16 mouse cellular contexts compared by ENCODE assay signal in the genomic region with DNA sequence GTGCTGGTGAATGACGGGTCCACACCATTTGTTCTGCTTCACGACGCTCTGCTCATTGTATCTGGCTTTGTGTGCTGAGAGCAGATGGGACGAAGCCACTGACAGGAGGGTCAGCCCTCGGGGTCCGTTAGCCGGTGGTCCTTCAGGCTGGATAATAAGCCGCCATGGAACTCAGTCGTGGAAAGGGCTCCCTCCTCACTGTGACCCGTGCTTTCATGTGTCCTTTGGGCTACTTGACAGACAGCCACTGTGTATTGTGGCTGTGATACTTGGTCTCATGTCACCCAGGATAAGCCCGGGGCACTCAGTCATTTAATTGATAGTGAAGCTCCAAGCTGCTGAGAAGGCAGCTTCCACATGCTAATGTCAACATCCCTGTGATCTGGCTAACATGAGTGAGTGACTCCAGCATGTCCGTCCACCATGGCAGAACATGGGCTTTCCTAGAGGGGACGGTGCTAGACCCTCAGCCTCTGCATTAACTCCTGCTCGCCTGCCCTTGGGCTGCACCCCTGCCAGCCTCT. TPM values are rescaled to one million over a fixed set of nuclear protein-coding genes. Genes with fewer than 3 reads are reported as not detected.
A peak's percentile ranks its signal among the peaks of the same experiment; 100 is the strongest.
DNase-seq lines count a peak whose midpoint lies in the region; ATAC-seq and TF ChIP-seq lines count a peak whose summit lies in the region.
"Had no signal": no experiment of that assay in that cellular context is flagged by ENCODE, and none has a peak within 500 bp of the region (broad histone marks: within the 10 kb centered on the region; RNA-seq: fewer than 3 reads in every experiment).

No protein-coding gene starts in this region.

- H3K4me3 ChIP-seq in forebrain, embryonic 10.5 days = no peak overlapping the region
- no peak overlapping the region for H3K4me3 ChIP-seq in forebrain, postnatal 0 days (ENCODE audit: low read depth, low read length)
- no peak overlapping the region for H3K4me3 ChIP-seq in forebrain, embryonic 13.5 days
- H3K4me3 ChIP-seq in midbrain, embryonic 11.5 days (ENCODE audit: low read depth, low read length) = no peak overlapping the region
- H3K4me3 ChIP-seq in neural tube, embryonic 15.5 days (replicated peaks) = no peak overlapping the region
- H3K4me3 ChIP-seq: kidney, embryonic 15.5 days; limb, embryonic 15.5 days; lung, embryonic 15.5 days had no signal

- DNase-seq in forebrain, embryonic 10.5 days (ENCODE audit: extremely low spot score, low spot score) = peak; percentile 24
- DNase-seq in forebrain, postnatal 0 days = no peak
- peak; percentile 91 for DNase-seq in midbrain, embryonic 11.5 days (ENCODE audit: low spot score, missing footprints)
- DNase-seq in adrenal gland, postnatal 25 days = no peak
- DNase-seq in ovary, postnatal 36 days (ENCODE audit: low spot score) = no peak
- no peak for DNase-seq in lung, adult 18-20 months
- DNase-seq: cerebellum, adult 2 months; heart, postnatal 4 days had no signal

- WGBS in forebrain, embryonic 10.5 days = 46% methylated on average over 14 of the region's 14 CpGs
- WGBS in forebrain, postnatal 0 days = 29% methylated on average over 14 of the region's 14 CpGs
- 26% methylated on average over 14 of the region's 14 CpGs for WGBS in forebrain, embryonic 13.5 days
- WGBS in midbrain, embryonic 11.5 days = 35% methylated on average over 14 of the region's 14 CpGs
- WGBS in neural tube, embryonic 15.5 days = 18% methylated on average over 14 of the region's 14 CpGs

- peaks cover 73% of the 10 kb centered on the region for H3K27me3 ChIP-seq in forebrain, embryonic 10.5 days (ENCODE audit: poor library complexity, severe bottlenecking)
- no peaks in the 10 kb centered on the region; the same call in 1 of the 2 replicates for H3K27me3 ChIP-seq in forebrain, postnatal 0 days (ENCODE audit: insufficient read depth, low read length)
- H3K27me3 ChIP-seq in forebrain, embryonic 13.5 days = peaks cover 8% of the 10 kb centered on the region; the same call in 1 of the 2 replicates
- H3K27me3 ChIP-seq in midbrain, embryonic 11.5 days (ENCODE audit: control insufficient read depth, insufficient read depth, low read length) = no peaks in the 10 kb centered on the region
- peaks cover 43% of the 10 kb centered on the region for H3K27me3 ChIP-seq in neural tube, embryonic 15.5 days (replicated peaks)
- H3K27me3 ChIP-seq: lung, embryonic 15.5 days had no signal

- H3K9ac ChIP-seq in forebrain, postnatal 0 days = no peak overlapping the region
- no peak overlapping the region for H3K9ac ChIP-seq in forebrain, embryonic 13.5 days
- no peak overlapping the region for H3K9ac ChIP-seq in midbrain, embryonic 11.5 days (ENCODE audit: low read length)
- H3K9ac ChIP-seq in neural tube, embryonic 15.5 days (replicated peaks) = no peak overlapping the region
- H3K9ac ChIP-seq: kidney, embryonic 15.5 days; limb, embryonic 15.5 days; lung, embryonic 15.5 days had no signal

- H3K4me2 ChIP-seq in forebrain, postnatal 0 days (ENCODE audit: low read depth) = no peak overlapping the region
- no peak overlapping the region for H3K4me2 ChIP-seq in forebrain, embryonic 13.5 days
- no peak overlapping the region; the same call in 1 of the 2 replicates for H3K4me2 ChIP-seq in midbrain, embryonic 11.5 days
- no peak overlapping the region for H3K4me2 ChIP-seq in neural tube, embryonic 15.5 days
- H3K4me2 ChIP-seq: kidney, embryonic 15.5 days; limb, embryonic 15.5 days; lung, embryonic 15.5 days had no signal

- H3K36me3 ChIP-seq in forebrain, embryonic 10.5 days (replicated peaks) = no peaks in the 10 kb centered on the region
- H3K36me3 ChIP-seq in forebrain, postnatal 0 days (ENCODE audit: insufficient read depth) = no peaks in the 10 kb centered on the region
- H3K36me3 ChIP-seq in forebrain, embryonic 13.5 days (ENCODE audit: poor library complexity, severe bottlenecking) = no peaks in the 10 kb centered on the region
- H3K36me3 ChIP-seq in midbrain, embryonic 11.5 days (ENCODE audit: control insufficient read depth, insufficient read depth, low read length) = no peaks in the 10 kb centered on the region
- H3K36me3 ChIP-seq in neural tube, embryonic 15.5 days = no peaks in the 10 kb centered on the region
- H3K36me3 ChIP-seq: kidney, embryonic 15.5 days; limb, embryonic 15.5 days; lung, embryonic 15.5 days had no signal

- H3K9me3 ChIP-seq in forebrain, embryonic 10.5 days = no peaks in the 10 kb centered on the region
- H3K9me3 ChIP-seq in forebrain, postnatal 0 days (ENCODE audit: low read length) = no peaks in the 10 kb centered on the region
- H3K9me3 ChIP-seq in forebrain, embryonic 13.5 days (replicated peaks) = no peaks in the 10 kb centered on the region
- no peaks in the 10 kb centered on the region for H3K9me3 ChIP-seq in midbrain, embryonic 11.5 days (ENCODE audit: control insufficient read depth, low read length)
- no peaks in the 10 kb centered on the region for H3K9me3 ChIP-seq in neural tube, embryonic 15.5 days (replicated peaks)
- H3K9me3 ChIP-seq: kidney, embryonic 15.5 days; limb, embryonic 15.5 days; lung, embryonic 15.5 days had no signal

- no peak for ATAC-seq in forebrain, postnatal 0 days
- peak; percentile 10; the same call in 1 of the 2 replicates for ATAC-seq in forebrain, embryonic 13.5 days
- ATAC-seq in midbrain, embryonic 11.5 days (ENCODE audit: low FRiP score) = peak; percentile 77
- ATAC-seq in neural tube, embryonic 15.5 days (ENCODE audit: low FRiP score) = peak; percentile 50; the same call in 1 of the 2 replicates

- no peak overlapping the region for H3K27ac ChIP-seq in forebrain, embryonic 10.5 days
- no peak overlapping the region for H3K27ac ChIP-seq in forebrain, postnatal 0 days (ENCODE audit: low read depth, low read length)
- H3K27ac ChIP-seq in forebrain, embryonic 13.5 days = no peak overlapping the region
- H3K27ac ChIP-seq in midbrain, embryonic 11.5 days (ENCODE audit: low read depth, low read length) = no peak overlapping the region; the same call in 1 of the 2 replicates
- no peak overlapping the region for H3K27ac ChIP-seq in neural tube, embryonic 15.5 days (replicated peaks)
- H3K27ac ChIP-seq: kidney, embryonic 15.5 days; limb, embryonic 15.5 days; lung, embryonic 15.5 days had no signal

- no peak for TF ChIP-seq CTCF in forebrain, postnatal 0 days (IDR thresholded peaks at IDR 0.05; ENCODE audit: low read depth)

- peaks cover 15% of the 10 kb centered on the region for H3K4me1 ChIP-seq in forebrain, embryonic 10.5 days
- no peaks in the 10 kb centered on the region for H3K4me1 ChIP-seq in forebrain, postnatal 0 days (ENCODE audit: insufficient read depth)
- peaks cover 6% of the 10 kb centered on the region for H3K4me1 ChIP-seq in forebrain, embryonic 13.5 days
- peaks cover 7% of the 10 kb centered on the region; the same call in 1 of the 2 replicates for H3K4me1 ChIP-seq in midbrain, embryonic 11.5 days (ENCODE audit: control insufficient read depth, insufficient read depth, low read length)
- peaks cover 5% of the 10 kb centered on the region; the same call in 1 of the 2 replicates for H3K4me1 ChIP-seq in neural tube, embryonic 15.5 days
- H3K4me1 ChIP-seq: kidney, embryonic 15.5 days; limb, embryonic 15.5 days; lung, embryonic 15.5 days had no signal

RNA-seq across cellular contexts. Expression of gene A230072I06Rik, which starts 10.3 kb away (rescaled TPM):
- not detected in 2 replicates for polyA plus RNA-seq in forebrain, embryonic 10.5 days (2016; fragmentation: Nextera tagmentation; extraction: Ambion mirVana)
- 0.15 and 0.48 TPM in 2 replicates for total RNA-seq in forebrain, postnatal 0 days (2014; rRNA removed)
- polyA plus RNA-seq in forebrain, postnatal 0 days (2015; fragmentation: Nextera tagmentation; extraction: Ambion mirVana) = not detected in 2 replicates
- polyA plus RNA-seq in forebrain, embryonic 13.5 days (2015; fragmentation: Nextera tagmentation; extraction: Ambion mirVana) = 0.21 and 0.28 TPM in 2 replicates
- polyA plus RNA-seq in midbrain, embryonic 11.5 days (2014; fragmentation: Nextera tagmentation; extraction: Ambion mirVana) = not detected in 2 replicates
- not detected in 2 replicates for polyA plus RNA-seq in neural tube, embryonic 15.5 days (2015; fragmentation: Nextera tagmentation; extraction: Ambion mirVana)
- not detected in 2 replicates for total RNA-seq in adrenal gland, postnatal 25 days (2021)
- total RNA-seq: gastrocnemius, adult 18-20 months; heart, adult 8-10 months; heart, postnatal 4 days; left cerebral cortex, adult 18-20 months had no signal
- polyA plus RNA-seq: cerebellum, adult 2 months; kidney, embryonic 15.5 days; limb, embryonic 15.5 days; lung, embryonic 15.5 days had no signal

Comparison
In these comparisons a context has a peak if more than half of its experiments do, and no peak if none do; other contexts are left out.
1. DNase-seq: peak in forebrain, embryonic 10.5 days (single experiment) and midbrain, embryonic 11.5 days (single experiment); none in forebrain, postnatal 0 days (single experiment), adrenal gland, postnatal 25 days (single experiment), ovary, postnatal 36 days (single experiment) and lung, adult 18-20 months (0 of 2).